Mouse (Mus musculus): ENCODE measurements around the gene Ankrd17. TPM values are rescaled to one million over a fixed set of nuclear protein-coding genes. Genes with fewer than 3 reads are reported as not detected.
"Not testable (repeated sequence)": the region's sequence is repeated elsewhere in the genome, so short reads cannot be mapped to it uniquely, and the experiment has no call there.

Ankrd17 gene
- total and polyA plus RNA-seq, 2 experiments from 2014 or later = 20.4 to 68.2 TPM

DNA sequence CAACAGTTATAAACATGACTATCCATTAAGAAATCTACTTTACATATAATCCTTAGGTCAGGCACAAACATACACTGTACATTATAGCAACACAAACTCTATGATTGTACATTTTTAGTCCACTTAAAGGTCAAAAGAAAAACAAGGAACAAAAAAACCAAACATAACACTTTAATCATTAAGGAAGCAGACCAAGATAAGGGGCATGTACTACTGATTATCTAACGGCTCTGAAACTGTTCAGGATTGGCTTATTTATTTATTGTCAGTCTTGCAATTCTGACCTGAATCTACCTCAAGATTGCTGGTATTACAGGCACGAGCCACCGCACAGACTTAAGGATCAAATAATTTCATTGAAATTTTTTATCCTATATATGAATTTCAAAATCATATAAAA lies 87.0 kb downstream of the Ankrd17 start:
- ATAC-seq (no peak), DNase-seq (no peak)
- no peaks in the 10 kb centered on the region for H3K27me3 ChIP-seq (ENCODE audit: insufficient read depth, low read length)
- no peak for TF ChIP-seq CTCF (IDR thresholded peaks at IDR 0.05; ENCODE audit: low read depth)
- H3K9ac ChIP-seq = no peak overlapping the region
- H3K4me3 ChIP-seq (ENCODE audit: low read depth, low read length) = no peak overlapping the region
- no peak overlapping the region for H3K4me2 ChIP-seq (ENCODE audit: low read depth)
- no peaks in the 10 kb centered on the region for H3K4me1 ChIP-seq (ENCODE audit: insufficient read depth)
- H3K9me3 ChIP-seq (ENCODE audit: low read length) = no peaks in the 10 kb centered on the region
- peaks cover 33% of the 10 kb centered on the region for H3K36me3 ChIP-seq (ENCODE audit: insufficient read depth)
- WGBS = 93% methylated on average over 3 of the region's 3 CpGs
- H3K27ac ChIP-seq (ENCODE audit: low read depth, low read length) = no peak overlapping the region

DNA sequence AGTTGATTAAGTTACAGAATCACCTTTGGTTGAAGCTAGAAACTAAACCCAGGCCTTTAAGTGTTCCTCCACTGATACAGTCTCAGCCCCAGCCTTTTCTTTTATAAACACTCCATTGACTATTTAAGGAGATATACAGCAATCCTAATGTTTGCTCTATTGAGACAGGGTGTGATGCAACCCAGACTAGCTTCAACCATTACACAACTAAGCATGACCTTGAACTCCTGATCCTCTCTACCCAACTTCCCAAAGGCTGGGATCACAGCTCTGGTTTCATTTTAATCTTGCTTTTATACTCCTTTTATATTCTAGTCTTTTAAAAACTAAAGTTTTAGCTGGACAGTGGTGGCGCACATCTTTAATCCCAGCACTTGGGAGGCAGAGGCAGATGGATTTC lies 88.9 kb downstream of the Ankrd17 start:
- no peak overlapping the region for H3K4me2 ChIP-seq (ENCODE audit: low read depth)
- H3K9me3 ChIP-seq (ENCODE audit: low read length) = no peaks in the 10 kb centered on the region
- no peaks in the 10 kb centered on the region for H3K4me1 ChIP-seq (ENCODE audit: insufficient read depth)
- TF ChIP-seq CTCF (IDR thresholded peaks at IDR 0.05; ENCODE audit: low read depth) = no peak
- WGBS = 94% methylated on average over 1 of the region's 1 CpGs
- ATAC-seq (no peak), DNase-seq (no peak)
- no peak overlapping the region for H3K4me3 ChIP-seq (ENCODE audit: low read depth, low read length)
- H3K9ac ChIP-seq = no peak overlapping the region
- no peak overlapping the region for H3K27ac ChIP-seq (ENCODE audit: low read depth, low read length)
- H3K27me3 ChIP-seq (ENCODE audit: insufficient read depth, low read length) = no peaks in the 10 kb centered on the region
- H3K36me3 ChIP-seq (ENCODE audit: insufficient read depth) = peaks cover 24% of the 10 kb centered on the region

DNA sequence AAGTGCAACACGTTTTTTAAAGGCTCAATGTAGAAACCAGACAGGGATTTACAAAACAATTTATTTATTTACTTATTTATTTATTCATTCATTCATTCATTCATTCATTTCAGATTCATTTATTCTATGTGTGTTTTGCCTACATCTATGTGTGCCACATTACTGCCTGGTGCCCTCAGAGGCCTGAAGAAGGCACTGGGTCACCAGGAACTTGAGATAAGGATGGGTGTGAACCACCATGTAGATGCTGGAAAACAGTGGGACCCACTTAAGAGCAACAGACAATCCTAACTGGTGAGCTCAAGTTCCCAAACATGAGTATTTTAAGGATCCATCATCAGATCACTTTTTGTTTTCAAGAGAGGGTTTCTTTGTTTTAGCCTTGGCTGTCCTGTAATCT lies 91.6 kb downstream of the Ankrd17 start:
- H3K27me3 ChIP-seq (ENCODE audit: insufficient read depth, low read length) = no peaks in the 10 kb centered on the region
- H3K9ac ChIP-seq = no peak overlapping the region
- no peak overlapping the region for H3K4me2 ChIP-seq (ENCODE audit: low read depth)
- no peaks in the 10 kb centered on the region for H3K9me3 ChIP-seq (ENCODE audit: low read length)
- H3K4me3 ChIP-seq (ENCODE audit: low read depth, low read length) = no peak overlapping the region
- ATAC-seq = no peak
- TF ChIP-seq CTCF (IDR thresholded peaks at IDR 0.05; ENCODE audit: low read depth) = no peak
- WGBS = 91% methylated on average over 1 of the region's 1 CpGs
- no peak for DNase-seq
- no peaks in the 10 kb centered on the region for H3K4me1 ChIP-seq (ENCODE audit: insufficient read depth)
- H3K27ac ChIP-seq (ENCODE audit: low read depth, low read length) = no peak overlapping the region
- H3K36me3 ChIP-seq (ENCODE audit: insufficient read depth) = peaks cover 28% of the 10 kb centered on the region

DNA sequence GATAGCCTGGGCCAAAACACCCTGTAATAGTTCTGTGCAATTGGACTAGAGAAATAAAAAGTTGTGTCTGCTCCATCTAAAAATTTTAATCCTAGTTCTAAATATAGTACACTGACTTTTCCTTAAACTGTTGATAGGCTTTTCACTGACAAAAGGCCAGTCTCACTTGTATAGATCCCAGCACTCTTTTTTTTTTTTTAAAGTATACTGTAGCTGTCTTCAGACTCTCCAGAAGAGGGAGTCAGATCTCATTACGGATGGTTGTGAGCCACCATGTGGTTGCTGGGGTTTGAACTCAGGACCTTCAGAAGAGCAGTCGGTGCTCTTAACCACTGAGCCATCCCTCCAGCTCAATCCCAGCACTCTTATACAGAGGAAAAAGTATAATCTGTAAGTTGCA lies 104.1 kb downstream of the Ankrd17 start:
- not testable (repeated sequence) for ATAC-seq; H3K9ac ChIP-seq; H3K9me3 ChIP-seq (ENCODE audit: low read length); H3K27ac ChIP-seq (ENCODE audit: low read depth, low read length); DNase-seq; H3K4me3 ChIP-seq (ENCODE audit: low read depth, low read length); H3K4me1 ChIP-seq (ENCODE audit: insufficient read depth); H3K27me3 ChIP-seq (ENCODE audit: insufficient read depth, low read length); H3K4me2 ChIP-seq (ENCODE audit: low read depth)
- WGBS = 77% methylated on average over 2 of the region's 2 CpGs
- H3K36me3 ChIP-seq (ENCODE audit: insufficient read depth) = peaks cover 60% of the 10 kb centered on the region

DNA sequence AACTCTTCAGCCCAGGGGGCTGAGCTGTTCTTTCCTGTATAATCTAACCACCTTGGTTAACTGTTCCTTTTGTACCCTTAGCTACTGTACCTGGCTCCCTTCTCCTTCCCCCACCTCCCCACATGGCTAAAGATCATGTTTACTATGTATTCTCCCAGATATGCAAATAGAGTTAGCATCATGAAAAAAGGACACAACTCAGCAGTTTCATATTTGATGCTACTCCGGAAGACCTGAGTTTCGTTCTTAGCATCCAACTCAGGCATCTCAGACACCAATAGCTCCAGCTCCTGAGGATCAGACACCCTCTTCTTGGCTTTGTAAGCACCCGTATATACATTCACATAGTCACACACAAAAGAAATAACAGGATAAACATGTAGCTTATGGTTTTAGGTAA lies 109.4 kb downstream of the Ankrd17 start:
- no peaks in the 10 kb centered on the region for H3K4me1 ChIP-seq (ENCODE audit: insufficient read depth)
- H3K36me3 ChIP-seq (ENCODE audit: insufficient read depth) = peaks cover 71% of the 10 kb centered on the region
- ATAC-seq (no peak), DNase-seq (no peak)
- no peak for TF ChIP-seq CTCF (IDR thresholded peaks at IDR 0.05; ENCODE audit: low read depth)
- H3K4me3 ChIP-seq (ENCODE audit: low read depth, low read length) = no peak overlapping the region
- no peak overlapping the region for H3K9ac ChIP-seq
- no peak overlapping the region for H3K27ac ChIP-seq (ENCODE audit: low read depth, low read length)
- WGBS = 96% methylated on average over 3 of the region's 3 CpGs
- H3K27me3 ChIP-seq (ENCODE audit: insufficient read depth, low read length) = no peaks in the 10 kb centered on the region
- no peak overlapping the region for H3K4me2 ChIP-seq (ENCODE audit: low read depth)
- H3K9me3 ChIP-seq (ENCODE audit: low read length) = no peaks in the 10 kb centered on the region

DNA sequence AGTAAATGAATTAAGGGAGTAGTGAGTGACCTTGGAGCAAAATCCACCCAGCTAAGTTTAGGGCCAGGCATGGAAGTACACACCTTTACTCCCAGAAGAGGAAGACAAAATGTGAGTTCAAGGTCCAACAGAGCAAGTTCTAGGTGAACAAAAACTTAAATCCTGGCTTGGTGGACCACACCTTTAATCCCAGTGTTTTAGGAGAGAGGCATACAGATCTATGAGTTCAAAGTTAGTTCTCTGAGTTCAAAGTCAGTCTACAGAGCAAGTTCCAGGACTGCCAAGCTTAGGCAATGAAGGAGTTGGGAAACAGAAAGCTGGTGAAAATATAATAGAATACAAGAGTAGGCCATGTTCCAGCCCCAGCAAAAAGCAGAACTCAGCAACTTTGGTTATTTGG lies 118.9 kb downstream of the Ankrd17 start:
- Histone ChIP-seq H3K36me3 (ENCODE audit: insufficient read depth) (peaks cover 63% of the 10 kb centered on the region), H3K9me3 (ENCODE audit: low read length) (no peaks in the 10 kb centered on the region), H3K27me3 (ENCODE audit: insufficient read depth, low read length) (no peaks in the 10 kb centered on the region), H3K4me2 (ENCODE audit: low read depth) (no peak overlapping the region), H3K4me3 (ENCODE audit: low read depth, low read length) (no peak overlapping the region), H3K27ac (ENCODE audit: low read depth, low read length) (no peak overlapping the region), H3K4me1 (ENCODE audit: insufficient read depth) (no peaks in the 10 kb centered on the region), H3K9ac (no peak overlapping the region)
- DNase-seq = no peak
- ATAC-seq = no peak
- no peak for TF ChIP-seq CTCF (IDR thresholded peaks at IDR 0.05; ENCODE audit: low read depth)

DNA sequence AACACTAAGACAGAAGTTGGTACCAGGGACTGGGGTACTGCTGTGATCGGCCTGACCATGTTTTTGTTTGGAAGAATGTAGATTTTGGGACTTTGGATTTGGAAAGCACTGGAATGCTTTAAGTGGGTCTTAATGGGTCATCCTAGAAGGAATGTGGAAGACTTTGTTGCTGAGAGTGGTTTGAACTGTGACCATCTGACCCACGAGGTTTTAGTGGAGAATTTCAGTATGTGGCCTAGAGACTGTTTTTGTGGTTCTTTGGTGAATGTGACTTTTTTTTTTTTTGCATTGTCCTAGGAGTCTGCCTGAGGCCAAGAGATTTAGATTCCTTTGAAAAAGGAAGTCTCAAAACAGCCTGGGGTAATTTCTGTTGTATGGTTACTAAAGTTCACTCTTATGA lies 119.4 kb downstream of the Ankrd17 start:
- H3K27me3 ChIP-seq (ENCODE audit: insufficient read depth, low read length) = no peaks in the 10 kb centered on the region
- 78% methylated on average over 2 of the region's 2 CpGs for WGBS
- no peak overlapping the region for H3K27ac ChIP-seq (ENCODE audit: low read depth, low read length)
- DNase-seq = no peak
- no peak overlapping the region for H3K4me2 ChIP-seq (ENCODE audit: low read depth)
- TF ChIP-seq CTCF (IDR thresholded peaks at IDR 0.05; ENCODE audit: low read depth) = no peak
- no peak for ATAC-seq
- H3K4me3 ChIP-seq (ENCODE audit: low read depth, low read length) = no peak overlapping the region
- no peak overlapping the region for H3K9ac ChIP-seq
- H3K4me1 ChIP-seq (ENCODE audit: insufficient read depth) = no peaks in the 10 kb centered on the region
- no peaks in the 10 kb centered on the region for H3K9me3 ChIP-seq (ENCODE audit: low read length)
- H3K36me3 ChIP-seq (ENCODE audit: insufficient read depth) = peaks cover 62% of the 10 kb centered on the region

DNA sequence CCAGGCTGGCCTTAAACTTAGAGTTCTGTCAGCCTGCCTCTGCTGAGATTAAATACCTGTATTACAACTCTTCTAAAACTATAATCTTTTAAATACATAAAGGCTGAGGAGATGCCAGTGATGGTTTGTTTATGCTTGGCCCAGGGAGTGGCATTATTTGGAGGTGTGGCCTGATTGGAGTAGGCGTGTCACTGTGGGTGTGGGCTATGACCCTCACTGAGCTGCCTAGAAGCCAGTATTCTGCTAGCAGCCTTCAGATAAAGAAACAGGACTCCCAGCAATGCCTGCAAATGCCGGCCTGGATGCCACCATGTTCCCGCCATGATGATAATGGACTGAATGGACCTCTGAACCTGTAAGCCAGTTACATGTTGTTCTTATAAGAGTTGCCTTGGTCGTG lies 119.8 kb downstream of the Ankrd17 start:
- Histone ChIP-seq H3K27me3 (ENCODE audit: insufficient read depth, low read length) (no peaks in the 10 kb centered on the region), H3K36me3 (ENCODE audit: insufficient read depth) (peaks cover 60% of the 10 kb centered on the region), H3K4me3 (ENCODE audit: low read depth, low read length) (no peak overlapping the region), H3K9ac (no peak overlapping the region), H3K9me3 (ENCODE audit: low read length) (no peaks in the 10 kb centered on the region), H3K4me2 (ENCODE audit: low read depth) (no peak overlapping the region), H3K4me1 (ENCODE audit: insufficient read depth) (no peaks in the 10 kb centered on the region), H3K27ac (ENCODE audit: low read depth, low read length) (no peak overlapping the region)
- DNase-seq = no peak
- ATAC-seq = no peak
- no peak for TF ChIP-seq CTCF (IDR thresholded peaks at IDR 0.05; ENCODE audit: low read depth)
- WGBS = 90% methylated on average over 4 of the region's 4 CpGs

Data from forebrain, postnatal 0 days (tissue).